Mouse (Mus musculus): ENCODE results near the gene Adamts6. TPM values are rescaled to one million over a fixed set of nuclear protein-coding genes. Genes with fewer than 3 reads are reported as not detected.

Gene Adamts6
- polyA plus RNA-seq, 1 experiment from 2014 or later = 0.37 TPM

DNA sequence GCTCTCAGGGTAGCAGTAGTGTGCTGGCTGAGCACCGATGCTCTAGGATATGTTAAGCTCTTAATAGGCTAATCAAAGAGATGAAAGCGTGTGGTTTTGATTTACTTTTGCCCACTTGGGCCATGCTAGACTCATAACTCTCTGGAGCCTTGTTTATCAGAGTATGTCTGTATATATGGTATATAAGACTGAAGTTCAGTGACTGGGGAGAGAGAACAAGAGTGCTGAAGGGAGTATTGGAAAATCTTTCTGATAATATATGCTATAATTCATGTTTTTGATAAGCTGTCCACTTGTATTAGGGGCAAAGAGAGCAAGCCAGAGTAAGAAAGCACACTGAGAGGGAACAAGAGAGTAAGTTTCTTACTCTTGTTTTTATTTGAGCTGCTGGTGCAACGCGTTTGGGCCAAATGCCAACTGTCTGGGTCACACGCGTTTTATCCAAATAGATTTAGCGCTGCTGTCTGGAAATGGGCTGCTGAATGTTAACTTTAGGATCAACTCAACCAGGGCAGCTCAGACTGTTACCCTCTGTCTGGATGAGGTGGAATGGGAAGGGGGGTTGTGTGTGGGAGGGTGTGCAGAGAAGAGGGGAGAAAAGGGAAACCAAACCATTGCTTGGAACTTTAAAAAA is 708 bp downstream of the Adamts6 start:
- Histone ChIP-seq H3K9ac (ENCODE audit: low read depth, low read length) (0 out of 2 replicates have a peak overlapping the region, but pooled peaks have one; percentile 26), H3K36me3 (ENCODE audit: control insufficient read depth, insufficient read depth) (no peaks in the 10 kb centered on the region), H3K9me3 (ENCODE audit: control insufficient read depth) (no peaks in the 10 kb centered on the region), H3K4me2 (replicated peaks; ENCODE audit: low read depth) (peak overlapping the region; percentile 79), H3K4me1 (replicated peaks; ENCODE audit: control insufficient read depth, insufficient read depth, low read length) (no peaks in the 10 kb centered on the region), H3K27me3 (replicated peaks; ENCODE audit: control insufficient read depth, insufficient read depth, low read length) (no peaks in the 10 kb centered on the region), H3K27ac (ENCODE audit: low read depth, low read length) (peak overlapping the region; percentile 41), H3K4me3 (ENCODE audit: low read depth, low read length) (peak overlapping the region; percentile 59)
- no peak for ATAC-seq
- WGBS = 4% methylated on average over 7 of the region's 7 CpGs
- TF ChIP-seq CTCF (IDR thresholded peaks at IDR 0.05; ENCODE audit: low read depth) = no peak

DNA sequence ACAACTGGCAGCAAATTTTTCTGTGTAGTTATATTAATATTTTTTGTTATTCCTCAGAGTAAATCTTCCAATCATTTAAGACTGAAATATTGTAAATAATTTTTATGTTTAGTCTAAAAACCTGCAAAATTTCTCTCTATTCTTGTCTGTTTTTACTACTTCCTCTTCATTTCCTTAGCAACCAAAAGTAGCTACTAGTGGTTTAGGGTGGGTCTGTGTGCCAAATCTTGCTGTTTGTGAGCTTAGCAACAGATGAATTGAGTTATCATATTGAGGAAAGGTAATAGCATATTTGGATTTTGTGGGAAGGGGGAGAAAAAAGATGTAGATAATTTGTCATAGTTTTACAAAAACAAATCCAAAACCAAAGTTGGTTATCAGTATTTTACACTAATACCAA is 1.5 kb downstream of the Adamts6 start:
- Histone ChIP-seq H3K27me3 (replicated peaks; ENCODE audit: control insufficient read depth, insufficient read depth, low read length) (no peaks in the 10 kb centered on the region), H3K4me1 (replicated peaks; ENCODE audit: control insufficient read depth, insufficient read depth, low read length) (no peaks in the 10 kb centered on the region), H3K4me2 (replicated peaks; ENCODE audit: low read depth) (no peak overlapping the region), H3K9ac (ENCODE audit: low read depth, low read length) (no peak overlapping the region), H3K9me3 (ENCODE audit: control insufficient read depth) (no peaks in the 10 kb centered on the region), H3K36me3 (ENCODE audit: control insufficient read depth, insufficient read depth) (no peaks in the 10 kb centered on the region), H3K27ac (ENCODE audit: low read depth, low read length) (no peak overlapping the region), H3K4me3 (ENCODE audit: low read depth, low read length) (no peak overlapping the region)
- TF ChIP-seq CTCF (IDR thresholded peaks at IDR 0.05; ENCODE audit: low read depth) = no peak
- no peak for ATAC-seq

DNA sequence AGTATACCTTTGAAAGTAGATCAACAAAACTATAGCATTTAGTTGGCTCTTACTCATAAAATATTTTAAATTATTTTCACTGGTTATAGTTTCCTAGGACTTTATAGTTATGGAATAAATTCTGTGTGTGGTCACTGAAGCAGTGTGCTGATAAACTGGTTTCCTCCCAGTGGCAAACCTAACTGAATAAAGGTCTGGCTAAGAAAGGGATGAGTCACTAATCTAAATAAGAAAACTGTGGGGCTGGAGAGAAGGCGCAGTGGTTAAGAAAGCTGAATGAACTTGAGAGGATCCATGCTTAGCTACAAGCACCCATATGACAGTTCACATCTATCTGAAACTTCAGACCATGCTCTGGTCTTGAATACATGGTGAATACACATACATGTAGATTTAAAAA is 7.8 kb downstream of the Adamts6 start:
- no peak overlapping the region for H3K4me2 ChIP-seq (replicated peaks; ENCODE audit: low read depth)
- no peaks in the 10 kb centered on the region for H3K4me1 ChIP-seq (replicated peaks; ENCODE audit: control insufficient read depth, insufficient read depth, low read length)
- WGBS = 85% methylated on average over 1 of the region's 1 CpGs
- ATAC-seq = no peak
- TF ChIP-seq CTCF (IDR thresholded peaks at IDR 0.05; ENCODE audit: low read depth) = no peak
- no peak overlapping the region for H3K9ac ChIP-seq (ENCODE audit: low read depth, low read length)
- no peak overlapping the region for H3K4me3 ChIP-seq (ENCODE audit: low read depth, low read length)
- H3K27ac ChIP-seq (ENCODE audit: low read depth, low read length) = no peak overlapping the region
- no peaks in the 10 kb centered on the region for H3K36me3 ChIP-seq (ENCODE audit: control insufficient read depth, insufficient read depth)
- H3K9me3 ChIP-seq (ENCODE audit: control insufficient read depth) = no peaks in the 10 kb centered on the region
- H3K27me3 ChIP-seq (replicated peaks; ENCODE audit: control insufficient read depth, insufficient read depth, low read length) = no peaks in the 10 kb centered on the region

DNA sequence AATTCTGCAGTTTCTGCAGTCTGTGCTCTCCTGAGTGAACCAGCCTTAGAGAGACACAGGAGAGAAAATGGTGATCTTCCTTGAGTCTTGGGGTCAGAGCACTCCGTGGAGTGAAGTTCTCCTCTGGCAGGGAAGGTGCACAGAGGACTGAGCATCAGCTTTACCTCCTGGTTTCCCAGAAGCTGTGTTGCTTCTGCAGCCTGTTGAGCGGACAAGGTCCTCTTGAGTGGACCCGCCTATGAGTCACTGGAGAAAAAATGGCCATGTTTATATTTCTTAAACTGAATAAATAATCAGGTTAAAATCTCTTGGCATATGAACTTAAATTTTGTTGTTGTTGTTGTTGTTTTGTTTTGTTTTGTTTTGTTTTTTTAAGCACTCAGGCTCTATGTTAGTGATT is 41.7 kb downstream of the Adamts6 start:
- ATAC-seq = no peak
- Histone ChIP-seq H3K4me3 (ENCODE audit: low read depth, low read length) (no peak overlapping the region), H3K4me2 (replicated peaks; ENCODE audit: low read depth) (no peak overlapping the region), H3K27ac (ENCODE audit: low read depth, low read length) (no peak overlapping the region), H3K9me3 (ENCODE audit: control insufficient read depth) (no peaks in the 10 kb centered on the region), H3K4me1 (replicated peaks; ENCODE audit: control insufficient read depth, insufficient read depth, low read length) (no peaks in the 10 kb centered on the region), H3K9ac (ENCODE audit: low read depth, low read length) (no peak overlapping the region), H3K36me3 (ENCODE audit: control insufficient read depth, insufficient read depth) (no peaks in the 10 kb centered on the region), H3K27me3 (replicated peaks; ENCODE audit: control insufficient read depth, insufficient read depth, low read length) (no peaks in the 10 kb centered on the region)
- no peak for TF ChIP-seq CTCF (IDR thresholded peaks at IDR 0.05; ENCODE audit: low read depth)
- 78% methylated on average over 3 of the region's 3 CpGs for WGBS

DNA sequence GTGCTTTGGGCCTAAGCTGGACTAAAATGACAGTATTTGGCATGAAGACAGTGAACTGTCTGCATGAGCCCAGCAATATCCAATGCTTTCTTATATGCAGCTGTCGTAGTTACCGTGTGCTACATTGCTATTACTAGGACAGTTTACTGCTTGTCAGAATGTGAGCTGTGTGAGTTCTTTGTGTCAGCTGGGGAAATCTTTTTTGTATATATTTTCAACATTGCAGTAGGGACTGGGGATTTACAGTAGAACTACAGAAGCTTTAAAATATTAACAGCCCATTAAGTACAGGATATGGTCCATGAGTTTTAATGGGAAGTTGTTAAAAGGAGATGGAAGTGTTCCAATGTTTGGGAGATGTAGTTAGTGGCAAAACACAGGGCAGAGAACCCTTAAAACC is 42.1 kb downstream of the Adamts6 start:
- ATAC-seq = no peak
- no peak overlapping the region for H3K27ac ChIP-seq (ENCODE audit: low read depth, low read length)
- no peak overlapping the region for H3K9ac ChIP-seq (ENCODE audit: low read depth, low read length)
- H3K9me3 ChIP-seq (ENCODE audit: control insufficient read depth) = no peaks in the 10 kb centered on the region
- no peaks in the 10 kb centered on the region for H3K27me3 ChIP-seq (replicated peaks; ENCODE audit: control insufficient read depth, insufficient read depth, low read length)
- no peak overlapping the region for H3K4me2 ChIP-seq (replicated peaks; ENCODE audit: low read depth)
- H3K36me3 ChIP-seq (ENCODE audit: control insufficient read depth, insufficient read depth) = no peaks in the 10 kb centered on the region
- TF ChIP-seq CTCF (IDR thresholded peaks at IDR 0.05; ENCODE audit: low read depth) = no peak
- H3K4me1 ChIP-seq (replicated peaks; ENCODE audit: control insufficient read depth, insufficient read depth, low read length) = no peaks in the 10 kb centered on the region
- H3K4me3 ChIP-seq (ENCODE audit: low read depth, low read length) = no peak overlapping the region
- 70% methylated on average over 2 of the region's 2 CpGs for WGBS

DNA sequence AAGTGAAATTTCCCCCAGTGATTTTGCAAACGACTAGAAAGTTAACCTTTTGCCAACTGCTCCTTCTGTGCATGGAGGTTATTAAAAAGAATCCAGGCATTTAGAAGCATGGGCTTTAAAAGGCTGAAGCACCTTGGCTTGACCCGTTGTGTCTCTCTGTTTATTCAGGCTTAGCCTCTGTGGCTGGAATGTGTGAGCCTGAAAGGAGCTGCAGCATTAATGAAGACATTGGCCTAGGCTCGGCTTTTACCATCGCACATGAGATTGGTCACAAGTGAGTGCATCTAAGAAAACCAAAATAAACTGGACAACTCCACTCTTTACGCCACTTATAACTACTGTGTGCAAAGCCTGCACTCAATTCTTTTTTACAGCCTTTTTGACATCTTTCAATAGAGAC is 65.0 kb downstream of the Adamts6 start:
- no peak overlapping the region for H3K4me2 ChIP-seq (replicated peaks; ENCODE audit: low read depth)
- no peaks in the 10 kb centered on the region for H3K9me3 ChIP-seq (ENCODE audit: control insufficient read depth)
- ATAC-seq = no peak
- H3K4me1 ChIP-seq (replicated peaks; ENCODE audit: control insufficient read depth, insufficient read depth, low read length) = no peaks in the 10 kb centered on the region
- H3K9ac ChIP-seq (ENCODE audit: low read depth, low read length) = no peak overlapping the region
- H3K36me3 ChIP-seq (ENCODE audit: control insufficient read depth, insufficient read depth) = no peaks in the 10 kb centered on the region
- WGBS = 40% methylated on average over 5 of the region's 5 CpGs
- H3K27me3 ChIP-seq (replicated peaks; ENCODE audit: control insufficient read depth, insufficient read depth, low read length) = no peaks in the 10 kb centered on the region
- H3K4me3 ChIP-seq (ENCODE audit: low read depth, low read length) = no peak overlapping the region
- TF ChIP-seq CTCF (IDR thresholded peaks at IDR 0.05; ENCODE audit: low read depth) = no peak
- no peak overlapping the region for H3K27ac ChIP-seq (ENCODE audit: low read depth, low read length)

All from intestine, postnatal 0 days (tissue).